Mouse (Mus musculus) kidney, postnatal 0 days (tissue): ENCODE data around the gene Enpp6. TPM values are rescaled to one million over a fixed set of nuclear protein-coding genes. Genes with fewer than 3 reads are reported as not detected.

Experiments
- ATAC-seq: fragments of 200-750 bp; cut with Nextera tagmentation; replicated peaks from 2 replicates; pipeline ENCODE4 v1.8.0; 2017; ENCODE audit warnings: low read depth, moderate number of reproducible peaks, moderate TSS enrichment, moderate library complexity; ENCODE audit not compliant: low FRiP score
- DNase-seq: peaks from one replicate; pipeline ENCODE4 v3.0.0-alpha.2; 2016; ENCODE audit warnings: low spot score
- H3K27ac ChIP-seq: fragments of 300-500 bp; sonication (generic); 2 replicates; pipeline ENCODE4 v1.5.1; 2014; ENCODE audit warnings: mild to moderate bottlenecking
- H3K27me3 ChIP-seq: fragments of 300-500 bp; sonication (generic); 2 replicates; pipeline ENCODE4 v1.6.1; 2014; ENCODE audit warnings: low read length, mixed read lengths; ENCODE audit not compliant: insufficient read depth
- H3K36me3 ChIP-seq: fragments of 300-500 bp; sonication (generic); 2 replicates; pipeline ENCODE4 v1.6.1; 2014; ENCODE audit warnings: low read length, mixed read lengths; ENCODE audit not compliant: insufficient read depth
- H3K4me1 ChIP-seq: fragments of 300-500 bp; sonication (generic); replicated peaks from 2 replicates; pipeline ENCODE4 v1.6.1; 2014; ENCODE audit warnings: antibody characterized with exemption, low read length, mixed read lengths; ENCODE audit not compliant: insufficient read depth
- H3K4me2 ChIP-seq: fragments of 300-500 bp; sonication (generic); 2 replicates; pipeline ENCODE4 v1.6.1; 2014; ENCODE audit warnings: mild to moderate bottlenecking, low read length, moderate library complexity, mixed read lengths
- H3K4me3 ChIP-seq: fragments of 300-500 bp; sonication (generic); replicated peaks from 2 replicates; pipeline ENCODE4 v1.5.1; 2014; ENCODE audit warnings: low read depth, low read length
- H3K9ac ChIP-seq: fragments of 300-500 bp; sonication (generic); 2 replicates; pipeline ENCODE4 v1.6.1; 2014; ENCODE audit warnings: low read depth, low read length
- H3K9me3 ChIP-seq: fragments of 300-500 bp; sonication (generic); replicated peaks from 2 replicates; pipeline ENCODE4 v1.6.1; 2016; ENCODE audit warnings: low read length, inconsistent platforms, mixed read lengths
- CTCF ChIP-seq: IDR thresholded peaks from 2 replicates; pipeline ENCODE4 v1.5.1; 2016; ENCODE audit warnings: antibody characterized with exemption, low read depth, mild to moderate bottlenecking, moderate library complexity
- WGBS: fragments of 180-500 bp; shearing (Covaris S2); extraction: QIAGEN DNeasy Blood & Tissue Kit; methylation state at CpG from one replicate; pipeline ENCODE4 v1.1.7; 2014; 5-methylcytosine and 5-hydroxymethylcytosine counted together
- polyA plus RNA-seq: library from polyadenylated mRNA; unstranded; fragments of >200 nt; fragmentation: Nextera tagmentation; extraction: Ambion mirVana; gene quantifications from 2 replicates; pipeline ENCODE4 v1.2.1, GENCODE M21; 2015

Gene Enpp6
- polyA plus RNA-seq, 1 experiment from 2014 or later: 2.3 TPM

GRCm38 (mm10) chr8:47016268-47016946 is 29.7 kb downstream of the Enpp6 start:
- H3K27me3 ChIP-seq: no peaks in the 10 kb centered on the region
- peak; percentile 61; the same call in 1 of the 2 replicates for ATAC-seq
- no peaks in the 10 kb centered on the region for H3K36me3 ChIP-seq
- H3K4me3 ChIP-seq: no peak overlapping the region
- no peaks in the 10 kb centered on the region for H3K9me3 ChIP-seq
- H3K4me1 ChIP-seq: no peaks in the 10 kb centered on the region
- no peak overlapping the region for H3K4me2 ChIP-seq
- 38% methylated on average over 13 of the region's 13 CpGs for WGBS
- H3K27ac ChIP-seq: no peak overlapping the region
- H3K9ac ChIP-seq: no peak overlapping the region
- DNase-seq: peak; percentile 90
- peak; percentile 100 for TF ChIP-seq CTCF

GRCm38 (mm10) chr8:47021135-47021555 is 34.5 kb downstream of the Enpp6 start:
- ATAC-seq: no peak

GRCm38 (mm10) chr8:47024612-47025011 is 37.9 kb downstream of the Enpp6 start:
- Histone ChIP-seq H3K27ac (no peak overlapping the region), H3K36me3 (no peaks in the 10 kb centered on the region), H3K9ac (no peak overlapping the region), H3K4me1 (no peaks in the 10 kb centered on the region), H3K4me3 (no peak overlapping the region), H3K4me2 (no peak overlapping the region), H3K9me3 (no peaks in the 10 kb centered on the region), H3K27me3 (no peaks in the 10 kb centered on the region)
- DNase-seq (no peak), ATAC-seq (no peak)
- no peak for TF ChIP-seq CTCF
- 90% methylated on average over 4 of the region's 4 CpGs for WGBS

More at GRCm38 (mm10) chr8:47021135-47021555, 34.5 kb downstream of the Enpp6 start:
- H3K4me3 ChIP-seq: no peak overlapping the region
- WGBS: 48% methylated on average over 8 of the region's 8 CpGs
- H3K4me1 ChIP-seq: no peaks in the 10 kb centered on the region
- peak; percentile 77 for DNase-seq
- H3K27me3 ChIP-seq: no peaks in the 10 kb centered on the region
- no peaks in the 10 kb centered on the region for H3K9me3 ChIP-seq
- no peak overlapping the region for H3K4me2 ChIP-seq
- H3K9ac ChIP-seq: no peak overlapping the region
- no peaks in the 10 kb centered on the region for H3K36me3 ChIP-seq
- H3K27ac ChIP-seq: no peak overlapping the region
- TF ChIP-seq CTCF: peak; percentile 56

GRCm38 (mm10) chr8:47026841-47027490 is 40.3 kb downstream of the Enpp6 start:
- no peak overlapping the region for H3K9ac ChIP-seq
- no peaks in the 10 kb centered on the region for H3K4me1 ChIP-seq
- ATAC-seq: no peak
- no peaks in the 10 kb centered on the region for H3K27me3 ChIP-seq
- no peak for DNase-seq
- no peak overlapping the region for H3K27ac ChIP-seq
- WGBS: 86% methylated on average over 10 of the region's 10 CpGs
- no peak overlapping the region for H3K4me3 ChIP-seq
- no peak for TF ChIP-seq CTCF
- no peaks in the 10 kb centered on the region for H3K36me3 ChIP-seq
- no peaks in the 10 kb centered on the region for H3K9me3 ChIP-seq
- H3K4me2 ChIP-seq: no peak overlapping the region

- H3K27me3 ChIP-seq: no peaks in the 10 kb centered on the region
- 84% methylated on average over 6 of the region's 6 CpGs for WGBS
- no peak for TF ChIP-seq CTCF
- H3K4me1 ChIP-seq: no peaks in the 10 kb centered on the region
- no peak overlapping the region for H3K4me3 ChIP-seq
- no peak for DNase-seq
- no peak overlapping the region for H3K9ac ChIP-seq
- no peak overlapping the region for H3K27ac ChIP-seq
- no peaks in the 10 kb centered on the region for H3K9me3 ChIP-seq
- H3K4me2 ChIP-seq: no peak overlapping the region
- ATAC-seq: no peak
- no peaks in the 10 kb centered on the region for H3K36me3 ChIP-seq
Measured at GRCm38 (mm10) chr8:47028474-47028873, 41.8 kb downstream of the Enpp6 start.

GRCm38 (mm10) chr8:47030321-47030720 is 43.6 kb downstream of the Enpp6 start:
- TF ChIP-seq CTCF: no peak
- Histone ChIP-seq H3K36me3 (no peaks in the 10 kb centered on the region), H3K4me2 (no peak overlapping the region), H3K27me3 (no peaks in the 10 kb centered on the region), H3K27ac (no peak overlapping the region), H3K9ac (no peak overlapping the region), H3K9me3 (no peaks in the 10 kb centered on the region), H3K4me1 (no peaks in the 10 kb centered on the region), H3K4me3 (no peak overlapping the region)
- ATAC-seq (no peak), DNase-seq (no peak)
- 93% methylated on average over 19 of the region's 19 CpGs for WGBS
